Mouse (Mus musculus) CH12.LX (cell line): ENCODE data around the gene Ttc17. TPM values are rescaled to one million over a fixed set of nuclear protein-coding genes. Genes with fewer than 3 reads are reported as not detected.
A peak's percentile ranks its signal among the peaks of the same experiment; 100 is the strongest.

ENCODE experiments used
- DNase-seq: peaks from one replicate; pipeline ENCODE4 v3.0.0-alpha.2; 2013; ENCODE audit errors: extremely low read depth
- H3K27ac ChIP-seq: 2 replicates; pipeline ENCODE4 v1.5.1; 2012; ENCODE audit warnings: low read depth, mild to moderate bottlenecking, control low read depth, moderate library complexity; ENCODE audit not compliant: insufficient read depth
- H3K27me3 ChIP-seq: replicated peaks from 2 replicates; pipeline ENCODE3; 2012; ENCODE audit warnings: inconsistent platforms
- H3K36me3 ChIP-seq, 2 experiments: replicated peaks in 1 of 2; 2 replicates each; pipeline versions ENCODE3 to v1.6.1; 2012; ENCODE audit warnings: inconsistent platforms in 1 of 2, low read length in 1 of 2, mild to moderate bottlenecking in 1 of 2, mixed read lengths in 1 of 2, moderate library complexity in 1 of 2; ENCODE audit not compliant: control insufficient read depth in 1 of 2, insufficient read depth in 1 of 2
- H3K4me1 ChIP-seq, 2 experiments: 2 replicates each; pipeline ENCODE4 v1.6.1; 2012; ENCODE audit warnings: inconsistent platforms in 1 of 2, moderate library complexity in 1 of 2; ENCODE audit not compliant: insufficient read depth in 2 of 2, control insufficient read depth in 1 of 2
- H3K4me2 ChIP-seq: 2 replicates; pipeline ENCODE4 v1.6.1; 2012; ENCODE audit warnings: low read depth, mild to moderate bottlenecking, control low read depth; ENCODE audit not compliant: poor library complexity, insufficient read depth, severe bottlenecking
- H3K4me3 ChIP-seq, 3 experiments: fragments of 150-350 bp in 1 of 3; sonication (generic) in 1 of 3; replicated peaks in 1 of 3; 2 replicates each; pipeline versions ENCODE3 to v1.5.1; 2011 to 2012; ENCODE audit warnings: low read depth in 2 of 3, low read length in 2 of 3, mild to moderate bottlenecking in 2 of 3, moderate library complexity in 2 of 3, control low read depth in 1 of 3, improper control_type of control experiment in 1 of 3, inconsistent platforms in 1 of 3, mixed read lengths in 1 of 3; ENCODE audit not compliant: poor library complexity in 1 of 3
- H3K79me2 ChIP-seq: replicated peaks from 2 replicates; pipeline ENCODE4 v1.6.1; 2012; ENCODE audit warnings: mild to moderate bottlenecking, moderate library complexity; ENCODE audit not compliant: control insufficient read depth, poor library complexity, insufficient read depth, severe bottlenecking; ENCODE audit errors: extremely low read depth
- H3K9ac ChIP-seq: 2 replicates; pipeline ENCODE4 v1.6.1; 2012; ENCODE audit warnings: low read depth, mild to moderate bottlenecking, control low read depth, moderate library complexity; ENCODE audit not compliant: insufficient read depth
- H3K9me3 ChIP-seq: replicated peaks from 2 replicates; pipeline ENCODE3; 2012; ENCODE audit warnings: low read length, inconsistent platforms, mixed read lengths
- CHD1 ChIP-seq: IDR thresholded peaks from 2 replicates; pipeline ENCODE4 v1.6.1; 2012; ENCODE audit warnings: low read depth, low read length, improper control_type of control experiment, inconsistent platforms
- CTCF ChIP-seq, 2 experiments: IDR thresholded peaks in 1 of 2; conservative IDR thresholded peaks in 1 of 2; 2 replicates each; pipeline ENCODE4 v1.5.1; 2011 to 2012; ENCODE audit warnings: low read depth in 2 of 2, low read length in 2 of 2, improper control_type of control experiment in 1 of 2, inconsistent platforms in 1 of 2, mild to moderate bottlenecking in 1 of 2, moderate library complexity in 1 of 2
- EP300 ChIP-seq: IDR thresholded peaks from 2 replicates; pipeline ENCODE4 v1.6.1; 2011; ENCODE audit warnings: low read length, improper control_type of control experiment
- ETS1 ChIP-seq: conservative IDR thresholded peaks from 2 replicates; pipeline ENCODE4 v1.6.1; 2012; ENCODE audit warnings: low read depth, mild to moderate bottlenecking, inconsistent platforms, low read length, improper control_type of control experiment, moderate library complexity
- JUN ChIP-seq: IDR thresholded peaks from 2 replicates; pipeline ENCODE4 v1.6.1; 2011; ENCODE audit warnings: low read depth, mild to moderate bottlenecking, low read length, improper control_type of control experiment, moderate library complexity; ENCODE audit not compliant: insufficient read depth
- MAX ChIP-seq: IDR thresholded peaks from 2 replicates; pipeline ENCODE4 v1.6.1; 2011; ENCODE audit warnings: low read length, improper control_type of control experiment
- MAZ ChIP-seq: IDR thresholded peaks from 2 replicates; pipeline ENCODE4 v1.6.1; 2012; ENCODE audit warnings: low read depth, mild to moderate bottlenecking, inconsistent platforms, low read length, improper control_type of control experiment, moderate library complexity
- MXI1 ChIP-seq: IDR thresholded peaks from 2 replicates; pipeline ENCODE4 v1.6.1; 2011; ENCODE audit warnings: mild to moderate bottlenecking, low read depth, low read length, improper control_type of control experiment
- NELFE ChIP-seq: IDR thresholded peaks from 2 replicates; pipeline ENCODE4 v1.6.1; 2011; ENCODE audit warnings: low read depth, low read length, improper control_type of control experiment
- NRF1 ChIP-seq: IDR thresholded peaks from 2 replicates; pipeline ENCODE4 v1.6.1; 2014; ENCODE audit warnings: low read depth, mild to moderate bottlenecking, inconsistent platforms, low read length, improper control_type of control experiment, moderate library complexity
- POLR2A ChIP-seq: IDR thresholded peaks from 2 replicates; pipeline ENCODE4 v1.6.1; 2011; ENCODE audit warnings: low read depth, mild to moderate bottlenecking, improper control_type of control experiment, low read length
- RAD21 ChIP-seq: IDR thresholded peaks from 2 replicates; pipeline ENCODE4 v1.6.1; 2011; ENCODE audit warnings: low read depth, mild to moderate bottlenecking, low read length, improper control_type of control experiment, moderate library complexity
- RCOR1 ChIP-seq: conservative IDR thresholded peaks from 2 replicates; pipeline ENCODE4 v1.6.1; 2012; ENCODE audit warnings: low read depth, mild to moderate bottlenecking, inconsistent platforms, low read length, improper control_type of control experiment
- SMC3 ChIP-seq: IDR thresholded peaks from 2 replicates; pipeline ENCODE4 v1.6.1; 2011; ENCODE audit warnings: low read depth, low read length, improper control_type of control experiment
- UBTF ChIP-seq: IDR thresholded peaks from 2 replicates; pipeline ENCODE4 v1.6.1; 2012; ENCODE audit warnings: low read depth, mild to moderate bottlenecking, inconsistent platforms, low read length, improper control_type of control experiment, moderate library complexity
- USF2 ChIP-seq: conservative IDR thresholded peaks from 2 replicates; pipeline ENCODE4 v1.6.1; 2011; ENCODE audit warnings: low read depth, low read length, improper control_type of control experiment
- ZC3H11A ChIP-seq: IDR thresholded peaks from 2 replicates; pipeline ENCODE4 v1.6.1; 2012; ENCODE audit warnings: low read depth, mild to moderate bottlenecking, inconsistent platforms, low read length, improper control_type of control experiment
- ZMIZ1 ChIP-seq: IDR thresholded peaks from 2 replicates; pipeline ENCODE4 v1.6.1; 2012; ENCODE audit warnings: low read depth, mild to moderate bottlenecking, inconsistent platforms, low read length, improper control_type of control experiment
- ZNF384 ChIP-seq: IDR thresholded peaks from 2 replicates; pipeline ENCODE4 v1.6.1; 2012; ENCODE audit warnings: low read depth, low read length, improper control_type of control experiment, inconsistent platforms
- dilution Hi-C: fragments of 300-500 bp; cut with MboI; formaldehyde crosslinking; loops from 2 replicates; pipeline ENCODE4 v1.14.3; 2020; ENCODE audit warnings: low sequenced_read_pairs; ENCODE audit not compliant: extremely low pct_unique_long_range_greater_than_20kb, extremely low pct_ligation_motif_present
- in situ Hi-C: fragments of 300-500 bp; cut with MboI; formaldehyde crosslinking; loops from 3 replicates; pipeline ENCODE4 v1.14.3; 2019; ENCODE audit warnings: low sequenced_read_pairs, low pct_ligation_motif_present, low pct_unique_long_range_greater_than_20kb, mixed read lengths
- polyA plus RNA-seq: library from polyadenylated mRNA; unstranded; fragments of >175 nt; gene quantifications from 2 replicates; pipeline ENCODE4 v1.2.1, GENCODE M21; 2012; ENCODE audit warnings: low read depth; ENCODE audit not compliant: insufficient read length
- total RNA-seq, 2 experiments: library from RNA; depleted of rRNA; stranded (reverse); fragments of 300-350 nt in 1 of 2; fragments of >200 nt in 1 of 2; gene quantifications; 2 replicates each; pipeline ENCODE4 v1.2.3; 2012 to 2014

Ttc17 gene
- total and polyA plus RNA-seq, 3 experiments = 13.2 to 17.9 (median 13.8) TPM

DNA sequence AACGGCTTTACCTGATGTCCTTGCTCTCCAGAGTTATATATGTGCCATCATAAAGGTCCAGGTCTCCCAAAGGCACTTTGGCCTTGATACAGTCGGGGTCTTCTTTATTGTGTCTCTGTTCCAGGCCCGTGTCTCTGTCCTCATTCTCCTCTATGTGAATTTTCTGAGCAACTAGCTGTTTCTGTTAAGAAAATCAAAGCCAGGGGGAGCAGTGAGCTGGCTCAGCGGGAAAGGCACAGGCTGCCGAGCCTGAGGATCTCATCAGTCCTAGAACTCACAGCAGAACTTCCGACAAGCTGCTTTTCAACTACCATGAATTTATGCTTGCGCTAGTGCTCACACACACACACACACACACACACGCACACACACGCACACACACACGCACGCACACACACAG lies 27.8 kb downstream of the Ttc17 start:
- Histone ChIP-seq H3K27me3 (no peaks in the 10 kb centered on the region), H3K9ac (no peak overlapping the region), H3K36me3 (peaks cover 25 to 70% of the 10 kb centered on the region in 2 experiments), H3K4me3 (no peak overlapping the region), H3K79me2 (no peaks in the 10 kb centered on the region), H3K9me3 (no peaks in the 10 kb centered on the region), H3K4me1 (no peaks in the 10 kb centered on the region), H3K4me2 (no peak overlapping the region), H3K27ac (no peak overlapping the region)
- DNase-seq = no peak
- dilution Hi-C loops = no loop called here
- in situ Hi-C loops = no loop called here
- TF ChIP-seq RCOR1 (no peak), NRF1 (no peak), RAD21 (no peak), USF2 (no peak), SMC3 (no peak), ETS1 (no peak), ZNF384 (no peak), JUN (no peak), CHD1 (no peak), NELFE (no peak), MXI1 (no peak), POLR2A (no peak), UBTF (no peak), ZMIZ1 (no peak), EP300 (no peak), MAX (no peak), MAZ (no peak), ZC3H11A (no peak)

DNA sequence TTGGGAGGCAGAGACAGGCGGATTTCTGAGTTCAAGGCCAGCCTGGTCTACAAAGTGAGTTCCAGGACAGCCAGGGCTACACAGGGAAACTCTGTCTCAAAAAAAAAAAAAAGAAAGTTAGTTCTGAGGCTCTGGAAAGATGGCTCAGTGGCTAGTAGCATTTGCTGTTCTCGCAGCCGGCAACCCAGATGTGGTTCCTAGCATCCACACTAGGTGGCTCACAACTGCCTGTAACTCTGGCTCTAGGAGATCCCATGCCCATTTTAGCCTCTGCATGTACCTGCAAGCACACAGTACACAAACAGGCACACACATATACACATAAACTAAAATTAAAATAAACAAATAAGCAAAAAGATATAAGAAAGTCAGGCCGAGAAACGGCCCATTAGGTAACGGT lies 35.4 kb downstream of the Ttc17 start:
- TF ChIP-seq SMC3 (peak; percentile 47), EP300 (no peak), RAD21 (peak; percentile 15), CTCF (conservative IDR thresholded peaks at IDR 0.05 in 1 of 2, IDR thresholded peaks at IDR 0.05 in 1 of 2; ENCODE audit: low read depth in 2 of 2, low read length in 2 of 2) (peak; percentile 16 to 56; a peak in 3 of 4 replicates)
- TF ChIP-seq, all 38 proteins: peak for 3
- Histone ChIP-seq H3K4me3 (no peak overlapping the region), H3K4me2 (no peak overlapping the region), H3K9ac (no peak overlapping the region), H3K79me2 (no peaks in the 10 kb centered on the region), H3K27ac (no peak overlapping the region), H3K4me1 (no peaks in the 10 kb centered on the region), H3K36me3 (peaks cover 39 to 79% of the 10 kb centered on the region in 2 experiments), H3K9me3 (no peaks in the 10 kb centered on the region), H3K27me3 (no peaks in the 10 kb centered on the region)
- in situ Hi-C loops = no loop called here
- dilution Hi-C loops = no loop called here
- peak; percentile 33 for DNase-seq
